Mouse (Mus musculus) lung, embryonic 16.5 days (tissue): ENCODE measurements around the gene Espl1. TPM values are rescaled to one million over a fixed set of nuclear protein-coding genes. Genes with fewer than 3 reads are reported as not detected.

Source experiments
- ATAC-seq: fragments of 200-750 bp; cut with Nextera tagmentation; 2 replicates; pipeline ENCODE4 v1.8.0; 2017; ENCODE audit warnings: low read depth, mild to moderate bottlenecking, moderate library complexity
- H3K27ac ChIP-seq: fragments of 300-500 bp; sonication (generic); 2 replicates; pipeline ENCODE4 v1.5.1; 2014; ENCODE audit warnings: mild to moderate bottlenecking, control low read depth, low read length
- H3K27me3 ChIP-seq: fragments of 300-500 bp; sonication (generic); 2 replicates; pipeline ENCODE4 v1.6.1; 2014; ENCODE audit warnings: low read depth, low read length, mixed read lengths; ENCODE audit not compliant: control insufficient read depth, insufficient read depth
- H3K36me3 ChIP-seq: fragments of 300-500 bp; sonication (generic); 2 replicates; pipeline ENCODE4 v1.6.1; 2014; ENCODE audit warnings: low read length; ENCODE audit not compliant: control insufficient read depth, insufficient read depth
- H3K4me1 ChIP-seq: fragments of 300-500 bp; sonication (generic); replicated peaks from 2 replicates; pipeline ENCODE4 v1.6.1; 2014; ENCODE audit warnings: low read length, mixed read lengths; ENCODE audit not compliant: control insufficient read depth, insufficient read depth
- H3K4me2 ChIP-seq: fragments of 300-500 bp; sonication (generic); 2 replicates; pipeline ENCODE4 v1.6.1; 2014; ENCODE audit warnings: low read depth, low read length, control low read depth
- H3K4me3 ChIP-seq: fragments of 300-500 bp; sonication (generic); 2 replicates; pipeline ENCODE4 v1.5.1; 2014; ENCODE audit warnings: mild to moderate bottlenecking, low read length, control low read depth
- H3K9ac ChIP-seq: fragments of 300-500 bp; sonication (generic); 2 replicates; pipeline ENCODE4 v1.6.1; 2014; ENCODE audit warnings: low read length, control low read depth
- H3K9me3 ChIP-seq: fragments of 300-500 bp; sonication (generic); 2 replicates; pipeline ENCODE4 v1.6.1; 2016; ENCODE audit warnings: low read length; ENCODE audit not compliant: control insufficient read depth
- WGBS: fragments of 180-500 bp; shearing (Covaris S2); extraction: QIAGEN DNeasy Blood & Tissue Kit; methylation state at CpG from one replicate; pipeline ENCODE4 v1.1.7; 2014; 5-methylcytosine and 5-hydroxymethylcytosine counted together
- polyA plus RNA-seq: library from polyadenylated mRNA; unstranded; fragments of >200 nt; fragmentation: Nextera tagmentation; extraction: Ambion mirVana; gene quantifications from 2 replicates; pipeline ENCODE4 v1.2.1, GENCODE M21; 2015

Espl1 gene
- polyA plus RNA-seq, 1 experiment from 2014 or later = 30.6 TPM

DNA sequence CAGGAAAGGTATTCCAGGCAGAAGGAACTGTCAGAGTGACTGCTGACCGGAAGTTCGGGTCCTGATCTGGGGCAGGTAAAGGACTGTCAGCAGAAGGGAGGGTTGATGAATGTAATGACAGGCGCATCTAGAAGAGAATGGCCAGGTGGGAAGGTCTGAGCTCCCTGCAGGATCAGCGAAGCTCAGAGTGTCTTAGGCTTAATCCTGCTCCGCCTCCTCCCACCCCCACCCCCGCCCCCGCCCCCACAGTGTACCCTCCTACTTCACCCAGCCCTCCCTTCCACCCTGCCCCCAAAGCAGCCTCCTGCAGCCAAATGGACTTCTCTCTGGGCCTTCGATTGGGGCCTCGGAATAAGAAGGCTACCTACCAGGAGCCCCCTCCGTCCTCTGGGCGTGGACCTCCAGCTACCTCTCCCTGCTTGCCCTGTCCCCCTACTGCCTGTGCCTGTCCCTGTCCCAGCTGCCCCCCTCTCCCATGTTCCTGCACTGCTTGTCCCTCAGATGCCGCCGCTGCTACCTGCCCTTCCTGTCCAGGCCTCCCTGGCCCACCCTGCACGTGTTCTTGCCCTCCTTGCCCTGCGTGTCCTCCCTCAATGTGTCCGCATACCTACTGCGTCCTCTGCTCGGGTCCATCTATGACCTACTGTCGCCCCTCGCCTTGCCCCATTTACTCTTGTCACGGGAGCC, 25.6 kb upstream of the Espl1 start, which contains the start of gene Gm9918:
Gm9918 (plus strand) TSS at position 290 of the 687 bp plus-strand sequence.
- peak; percentile 44 for ATAC-seq
- Histone ChIP-seq H3K27me3 (no peaks in the 10 kb centered on the region), H3K9ac (peak within 1 kb of the TSS; percentile 50), H3K4me3 (peak within 1 kb of the TSS; percentile 29), H3K9me3 (no peaks in the 10 kb centered on the region), H3K4me2 (peak within 1 kb of the TSS; percentile 42), H3K27ac (peak within 1 kb of the TSS; percentile 5; the same call in 1 of the 2 replicates), H3K36me3 (no peaks in the 10 kb centered on the region), H3K4me1 (peaks cover 14% of the 10 kb centered on the region)
- 15% methylated on average over 20 of the region's 21 CpGs for WGBS

DNA sequence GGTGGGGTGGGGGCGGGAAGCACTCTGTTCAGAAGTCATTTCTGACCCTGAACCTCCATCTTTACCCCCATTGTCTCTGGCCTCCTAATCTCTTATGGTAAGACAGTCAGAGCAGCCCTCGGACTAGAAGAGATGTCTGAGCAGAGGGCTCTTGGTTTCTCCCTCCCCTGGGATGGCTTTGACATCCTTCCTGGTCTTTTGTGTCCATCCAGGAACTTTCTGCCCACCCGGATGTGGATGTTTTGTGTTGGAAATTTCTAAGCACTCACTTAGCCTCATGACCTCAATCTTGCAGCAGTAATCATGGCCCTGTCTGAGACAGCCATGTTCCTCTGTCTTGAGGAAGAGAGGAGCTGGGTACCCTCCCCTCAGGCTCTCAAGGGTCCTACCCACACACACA, 24.6 kb upstream of the Espl1 start:
- H3K27me3 ChIP-seq = no peaks in the 10 kb centered on the region
- peak overlapping the region; percentile 29; the same call in 1 of the 2 replicates for H3K4me3 ChIP-seq
- H3K9ac ChIP-seq = no peak overlapping the region
- ATAC-seq = peak; percentile 49; the same call in 1 of the 2 replicates
- WGBS = 36% methylated on average over 3 of the region's 3 CpGs
- peak overlapping the region; percentile 42 for H3K4me2 ChIP-seq
- H3K36me3 ChIP-seq = no peaks in the 10 kb centered on the region
- H3K4me1 ChIP-seq = peaks cover 14% of the 10 kb centered on the region
- peak overlapping the region; percentile 9 for H3K27ac ChIP-seq
- H3K9me3 ChIP-seq = no peaks in the 10 kb centered on the region

DNA sequence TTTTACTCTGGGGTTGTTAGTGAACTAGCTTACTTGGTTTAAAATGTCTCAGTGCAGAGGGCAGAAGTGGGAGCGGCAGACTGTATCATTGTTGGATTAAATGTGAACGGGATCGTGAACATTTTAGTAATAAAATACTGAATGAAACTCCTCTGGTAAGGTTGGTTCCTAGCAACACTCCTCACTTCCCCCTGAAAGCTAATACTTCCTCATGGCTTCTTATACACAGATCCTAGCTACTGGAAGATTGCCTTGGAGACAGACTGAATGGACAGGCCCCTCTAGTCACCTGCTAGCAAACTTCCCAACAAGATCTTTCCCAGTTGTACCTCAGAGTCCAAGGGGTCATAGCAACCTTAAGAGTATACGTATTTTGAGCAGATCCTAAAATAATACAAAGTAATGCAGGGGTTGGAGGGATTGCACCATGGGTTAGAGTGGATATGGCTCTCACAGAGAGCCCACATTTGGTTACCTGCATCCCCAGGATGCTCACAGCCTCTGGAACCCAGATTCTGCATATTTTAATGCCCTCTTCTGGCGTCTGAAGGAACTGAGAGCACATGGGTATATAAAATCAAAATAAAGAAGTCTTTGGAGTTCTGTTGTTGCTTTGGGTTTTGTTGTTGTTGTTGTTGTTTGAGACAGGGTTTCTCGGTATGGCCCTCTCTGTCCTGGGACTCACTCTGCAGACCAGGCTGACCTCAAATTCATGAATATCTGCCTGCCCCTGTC, 21.9 kb upstream of the Espl1 start:
- ATAC-seq = no peak
- Histone ChIP-seq H3K4me3 (no peak overlapping the region), H3K9me3 (no peaks in the 10 kb centered on the region), H3K4me1 (peaks cover 18% of the 10 kb centered on the region), H3K4me2 (no peak overlapping the region), H3K27me3 (no peaks in the 10 kb centered on the region), H3K9ac (no peak overlapping the region), H3K36me3 (no peaks in the 10 kb centered on the region), H3K27ac (no peak overlapping the region)
- WGBS = 70% methylated on average over 6 of the region's 6 CpGs

DNA sequence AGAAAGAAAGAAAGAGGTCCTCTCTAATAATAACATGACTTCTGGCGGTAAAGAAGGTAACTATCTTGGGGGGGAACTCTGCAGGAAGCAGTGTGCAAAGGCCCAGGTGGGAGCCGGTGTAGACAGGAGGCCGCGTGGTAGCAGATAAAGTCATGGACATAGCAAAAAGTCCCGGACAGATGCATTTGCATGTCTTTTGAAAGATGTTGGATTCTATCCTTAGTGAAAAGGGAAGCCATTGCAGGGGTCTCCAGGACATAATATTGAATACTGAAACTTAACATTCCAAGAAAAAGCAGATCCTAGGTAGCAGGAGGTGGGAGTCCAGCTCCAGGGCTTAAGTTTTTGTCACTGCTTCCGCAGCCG, 17.4 kb upstream of the Espl1 start:
- peak overlapping the region; percentile 88 for H3K4me2 ChIP-seq
- H3K9me3 ChIP-seq = no peaks in the 10 kb centered on the region
- H3K9ac ChIP-seq = peak overlapping the region; percentile 78
- 30% methylated on average over 7 of the region's 7 CpGs for WGBS
- peak overlapping the region; percentile 77 for H3K4me3 ChIP-seq
- H3K4me1 ChIP-seq = peaks cover 13% of the 10 kb centered on the region
- peaks cover 5% of the 10 kb centered on the region for H3K36me3 ChIP-seq
- ATAC-seq = no peak
- peak overlapping the region; percentile 75 for H3K27ac ChIP-seq
- H3K27me3 ChIP-seq = no peaks in the 10 kb centered on the region

DNA sequence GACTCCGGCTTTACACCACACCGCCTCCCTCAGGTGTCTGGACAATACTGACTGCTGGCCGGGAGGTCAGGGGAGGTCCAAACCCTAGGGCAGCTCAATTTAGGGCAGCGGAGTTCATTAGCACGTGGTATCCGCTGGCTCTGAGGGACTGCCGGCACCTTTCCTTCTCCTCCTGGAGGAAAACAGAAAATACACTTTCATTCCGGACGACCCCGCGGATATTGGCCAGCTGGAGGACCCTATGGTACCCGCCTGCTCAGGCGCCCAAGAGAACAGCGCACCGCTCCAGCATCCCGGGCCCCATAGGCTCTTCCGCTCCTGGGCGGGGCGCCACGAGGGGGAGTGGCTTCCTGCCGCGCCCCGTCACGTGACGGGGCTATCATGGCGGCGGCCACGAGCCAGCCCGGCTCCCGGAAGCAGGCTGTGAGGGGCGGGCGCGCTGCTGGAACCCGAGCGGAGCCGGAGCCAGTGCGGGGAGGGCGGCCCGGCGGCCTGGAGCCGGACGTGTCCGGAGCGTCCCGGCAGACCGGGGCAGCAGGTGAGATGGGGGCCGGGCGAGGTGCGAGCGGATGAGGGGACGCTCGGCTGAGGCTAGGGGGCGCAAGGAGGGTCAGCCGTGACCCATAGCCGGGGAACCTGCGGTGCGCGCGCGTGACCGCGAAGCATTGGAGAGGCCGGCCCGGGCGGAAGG, 16.8 kb upstream of the Espl1 start, which contains the start of gene Mfsd5:
Mfsd5 (plus strand) TSS at position 363 of the 691 bp plus-strand sequence.
- H3K36me3 ChIP-seq = peaks cover 5% of the 10 kb centered on the region
- H3K9ac ChIP-seq = peak within 1 kb of the TSS; percentile 78
- H3K4me3 ChIP-seq = peak within 1 kb of the TSS; percentile 77
- peak within 1 kb of the TSS; percentile 88 for H3K4me2 ChIP-seq
- H3K9me3 ChIP-seq = no peaks in the 10 kb centered on the region
- WGBS = under 1% methylated on average over 60 of the region's 65 CpGs
- peak; percentile 97 for ATAC-seq
- H3K27me3 ChIP-seq = no peaks in the 10 kb centered on the region
- peak within 1 kb of the TSS; percentile 87 for H3K27ac ChIP-seq
- H3K4me1 ChIP-seq = peaks cover 13% of the 10 kb centered on the region

DNA sequence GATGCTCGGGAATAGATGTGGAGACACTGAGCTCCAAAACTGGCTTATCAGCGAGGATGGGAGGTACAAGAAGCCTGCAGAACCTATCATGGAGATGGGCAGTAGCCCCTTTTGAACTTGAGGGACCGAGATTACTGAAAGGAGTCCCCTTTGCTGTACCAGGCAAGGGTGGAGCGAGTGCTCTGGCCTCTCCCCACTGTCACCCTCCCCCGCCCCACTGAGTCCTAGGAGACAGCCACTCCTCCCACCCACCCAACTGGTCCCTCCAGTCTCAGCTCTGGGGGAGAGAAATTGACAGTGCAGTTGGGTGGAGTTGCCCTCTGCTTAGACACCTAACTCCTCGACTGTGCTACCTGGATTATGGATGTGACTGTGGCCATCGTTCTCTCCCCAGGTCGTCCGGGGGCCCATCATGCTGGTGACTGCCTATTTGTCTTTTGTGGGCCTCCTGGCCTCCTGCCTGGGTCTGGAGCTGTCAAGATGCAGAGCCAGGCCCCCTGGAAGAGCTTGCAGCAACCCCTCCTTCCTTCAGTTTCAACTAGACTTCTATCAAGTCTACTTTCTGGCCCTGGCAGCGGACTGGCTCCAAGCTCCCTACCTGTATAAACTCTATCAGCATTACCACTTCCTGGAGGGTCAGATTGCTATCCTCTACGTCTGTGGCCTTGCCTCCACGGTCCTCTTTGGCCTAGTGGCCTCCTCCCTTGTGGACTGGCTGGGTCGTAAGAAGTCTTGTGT, 16.1 kb upstream of the Espl1 start:
- peak overlapping the region; percentile 78 for H3K9ac ChIP-seq
- ATAC-seq = peak; percentile 29
- H3K4me1 ChIP-seq = peaks cover 15% of the 10 kb centered on the region
- H3K4me3 ChIP-seq = peak overlapping the region; percentile 77
- H3K4me2 ChIP-seq = peak overlapping the region; percentile 88
- WGBS = 20% methylated on average over 13 of the region's 13 CpGs
- no peaks in the 10 kb centered on the region for H3K9me3 ChIP-seq
- no peaks in the 10 kb centered on the region for H3K27me3 ChIP-seq
- H3K27ac ChIP-seq = peak overlapping the region; percentile 87
- H3K36me3 ChIP-seq = peaks cover 5% of the 10 kb centered on the region

DNA sequence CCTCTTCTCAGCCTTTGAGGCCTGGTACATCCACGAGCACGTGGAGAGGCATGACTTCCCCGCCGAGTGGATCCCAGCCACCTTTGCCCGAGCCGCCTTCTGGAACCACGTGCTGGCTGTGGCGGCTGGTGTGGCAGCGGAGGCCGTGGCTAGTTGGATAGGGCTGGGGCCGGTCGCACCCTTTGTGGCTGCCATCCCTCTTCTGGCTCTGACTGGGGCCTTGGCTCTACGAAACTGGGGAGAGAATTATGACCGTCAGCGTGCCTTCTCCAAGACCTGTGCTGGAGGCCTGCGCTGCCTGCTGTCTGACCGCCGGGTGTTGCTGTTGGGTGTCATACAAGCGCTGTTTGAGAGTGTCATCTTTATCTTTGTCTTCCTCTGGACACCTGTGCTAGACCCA, 15.4 kb upstream of the Espl1 start:
- WGBS = 91% methylated on average over 19 of the region's 19 CpGs
- no peak for ATAC-seq
- no peak overlapping the region for H3K4me2 ChIP-seq
- no peaks in the 10 kb centered on the region for H3K27me3 ChIP-seq
- H3K36me3 ChIP-seq = peaks cover 5% of the 10 kb centered on the region
- no peaks in the 10 kb centered on the region for H3K9me3 ChIP-seq
- H3K4me1 ChIP-seq = peaks cover 15% of the 10 kb centered on the region
- H3K27ac ChIP-seq = no peak overlapping the region
- H3K9ac ChIP-seq = no peak overlapping the region
- no peak overlapping the region for H3K4me3 ChIP-seq

DNA sequence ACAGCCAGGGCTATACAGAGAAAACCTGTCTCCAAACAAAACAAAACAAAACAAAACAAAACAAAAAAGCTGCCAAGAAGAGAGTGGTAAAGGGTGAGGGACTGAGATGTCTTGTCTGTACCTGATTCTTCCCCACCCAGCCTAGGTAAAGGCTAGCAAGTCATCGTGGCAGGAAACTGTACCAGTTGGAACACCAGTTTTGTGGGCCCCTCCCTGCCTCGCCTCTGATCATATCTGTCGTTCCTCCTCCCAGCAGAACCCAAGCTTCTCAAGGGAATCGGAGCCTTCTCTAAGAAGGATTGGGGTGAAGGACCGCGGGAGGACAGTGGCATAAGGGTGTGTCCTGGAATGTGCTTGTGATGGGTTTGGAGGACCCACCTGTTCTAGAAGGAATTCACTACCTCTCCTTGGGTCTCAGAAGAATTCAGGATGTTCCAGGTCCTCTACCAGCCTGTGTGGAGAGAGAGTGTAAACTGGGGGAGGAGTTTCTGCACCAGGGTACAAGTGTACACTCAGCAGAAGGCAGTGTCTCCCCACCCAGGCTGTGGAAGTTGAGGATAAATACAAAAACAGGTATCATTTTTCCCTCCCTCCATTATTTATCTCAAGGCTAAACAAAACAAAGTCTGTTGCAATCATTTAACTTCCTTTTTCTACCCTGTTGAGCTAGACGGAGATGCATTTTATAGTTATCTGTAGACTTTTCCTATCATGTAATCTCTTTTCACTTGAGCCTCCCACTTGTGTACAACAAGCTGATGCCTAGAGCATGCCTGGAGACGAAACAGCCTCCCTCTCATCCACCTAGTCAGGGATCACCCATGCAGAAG, 13.4 kb upstream of the Espl1 start:
- no peak overlapping the region for H3K27ac ChIP-seq
- peaks cover 5% of the 10 kb centered on the region for H3K36me3 ChIP-seq
- H3K9me3 ChIP-seq = no peaks in the 10 kb centered on the region
- H3K4me1 ChIP-seq = peaks cover 15% of the 10 kb centered on the region
- no peaks in the 10 kb centered on the region for H3K27me3 ChIP-seq
- H3K9ac ChIP-seq = no peak overlapping the region
- no peak overlapping the region for H3K4me2 ChIP-seq
- ATAC-seq = no peak
- no peak overlapping the region for H3K4me3 ChIP-seq
- 73% methylated on average over 8 of the region's 8 CpGs for WGBS
